Mouse (Mus musculus): Measurements from ENCODE around the gene Cntn5.

Gene Cntn5

GRCm38 (mm10) chr9:10412075-10412474 lies 492.5 kb downstream of the Cntn5 start:
- DNase-seq (ENCODE audit: low spot score) = no peak

DNA sequence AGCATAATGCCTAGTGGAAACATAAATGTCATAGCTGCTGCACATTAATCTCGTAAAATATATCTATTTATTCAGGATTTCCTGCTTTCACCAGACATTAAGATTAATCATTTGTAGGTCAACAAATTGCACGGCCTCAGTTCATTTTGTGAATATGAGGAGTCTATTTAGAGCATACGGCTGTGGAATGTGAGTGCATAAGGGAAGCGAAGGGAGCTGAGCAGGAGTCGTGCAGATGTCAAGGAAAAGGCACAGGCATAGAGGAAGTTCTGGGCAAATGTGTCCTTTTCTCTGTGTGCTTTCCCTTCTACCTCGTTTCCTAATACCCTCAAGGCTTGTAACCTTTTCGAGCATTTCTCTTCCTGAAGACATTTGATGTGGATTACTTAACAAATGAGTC lies 504.5 kb downstream of the Cntn5 start:
- DNase-seq (ENCODE audit: low spot score) = no peak

DNA sequence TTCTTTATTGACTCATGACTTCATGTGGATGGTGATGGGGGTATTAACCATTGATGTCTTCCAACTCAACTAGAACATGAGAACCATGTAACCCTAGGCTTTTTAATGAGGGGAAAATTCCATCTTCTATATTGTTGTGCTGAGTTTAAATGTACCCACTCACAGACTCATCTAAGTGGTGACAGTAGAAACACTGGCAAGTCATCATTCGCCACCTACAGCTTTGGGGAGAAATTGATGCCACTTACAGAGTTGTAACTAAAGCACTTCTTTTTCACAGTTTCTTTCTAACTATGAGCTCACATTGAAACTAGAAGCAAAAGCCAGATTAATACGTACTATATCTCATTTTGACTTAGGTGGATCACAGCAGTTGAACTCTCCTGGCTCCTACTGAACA lies 514.7 kb downstream of the Cntn5 start:
- no peak for DNase-seq (ENCODE audit: low spot score)

- no peak for DNase-seq (ENCODE audit: low spot score)
Measured at GRCm38 (mm10) chr9:10384455-10384854, 520.1 kb downstream of the Cntn5 start.

GRCm38 (mm10) chr9:10383140-10383539 lies 521.4 kb downstream of the Cntn5 start:
- no peak for DNase-seq (ENCODE audit: low spot score)

DNA sequence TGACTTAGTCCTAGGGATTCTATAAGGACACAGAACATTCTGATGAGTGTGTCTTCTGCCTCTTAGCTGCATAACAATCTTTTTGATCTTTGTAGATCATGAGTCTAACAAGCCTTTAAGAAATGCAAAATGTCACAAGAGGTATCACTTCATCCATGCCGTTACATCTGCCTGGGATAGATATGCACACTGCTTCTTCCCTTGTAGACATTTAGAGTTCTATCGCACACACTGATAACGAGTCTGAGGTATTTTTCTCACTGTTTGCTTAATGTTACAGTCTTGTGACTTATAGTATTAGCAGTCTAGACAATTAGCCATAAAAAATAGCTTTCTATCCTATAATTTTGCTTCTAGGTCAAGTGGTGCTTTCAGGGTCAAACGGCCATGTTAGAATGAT lies 522.9 kb downstream of the Cntn5 start:
- DNase-seq (ENCODE audit: low spot score) = no peak

DNA sequence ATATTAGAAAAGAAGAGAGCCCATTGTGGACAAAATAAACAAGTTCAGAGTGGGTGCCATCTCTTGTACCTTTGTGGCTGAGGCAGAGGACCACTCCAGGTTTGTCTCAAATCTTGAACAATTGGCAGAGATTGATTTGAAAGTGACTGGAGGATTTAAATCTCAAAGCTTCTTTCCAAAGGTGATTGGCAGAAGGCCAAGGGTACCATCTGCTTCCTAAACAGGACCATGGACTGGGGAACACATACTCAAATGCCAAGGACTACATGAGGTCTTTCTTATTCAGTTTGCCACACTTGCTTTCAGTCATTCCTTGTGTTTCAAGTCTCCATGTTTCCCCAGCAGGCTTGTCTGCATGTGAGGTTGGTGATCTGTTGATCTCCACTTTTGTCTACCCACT lies 528.3 kb downstream of the Cntn5 start:
- DNase-seq (ENCODE audit: low spot score) = no peak

DNA sequence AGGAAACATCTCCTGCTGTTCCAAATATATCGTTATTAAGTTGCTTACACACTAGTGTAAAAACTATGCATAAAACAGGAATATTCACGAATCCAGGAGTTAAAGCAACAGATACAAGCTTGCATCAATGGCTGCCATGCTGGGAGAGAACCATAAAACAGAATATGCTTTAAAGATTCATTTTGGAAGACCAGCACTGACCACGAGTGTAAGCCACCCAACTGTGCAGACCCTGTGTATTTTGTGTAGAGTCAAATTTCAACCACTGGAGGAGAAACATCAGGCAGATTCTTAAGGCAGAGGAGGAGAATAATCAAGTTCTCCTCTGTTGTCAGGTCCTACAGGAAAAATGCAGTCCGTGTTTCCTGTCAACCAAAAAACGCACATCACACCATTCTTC lies 535.6 kb downstream of the Cntn5 start:
- no peak for DNase-seq (ENCODE audit: low spot score)

GRCm38 (mm10) chr9:10368410-10368809 lies 536.2 kb downstream of the Cntn5 start:
- no peak for DNase-seq (ENCODE audit: low spot score)

DNA sequence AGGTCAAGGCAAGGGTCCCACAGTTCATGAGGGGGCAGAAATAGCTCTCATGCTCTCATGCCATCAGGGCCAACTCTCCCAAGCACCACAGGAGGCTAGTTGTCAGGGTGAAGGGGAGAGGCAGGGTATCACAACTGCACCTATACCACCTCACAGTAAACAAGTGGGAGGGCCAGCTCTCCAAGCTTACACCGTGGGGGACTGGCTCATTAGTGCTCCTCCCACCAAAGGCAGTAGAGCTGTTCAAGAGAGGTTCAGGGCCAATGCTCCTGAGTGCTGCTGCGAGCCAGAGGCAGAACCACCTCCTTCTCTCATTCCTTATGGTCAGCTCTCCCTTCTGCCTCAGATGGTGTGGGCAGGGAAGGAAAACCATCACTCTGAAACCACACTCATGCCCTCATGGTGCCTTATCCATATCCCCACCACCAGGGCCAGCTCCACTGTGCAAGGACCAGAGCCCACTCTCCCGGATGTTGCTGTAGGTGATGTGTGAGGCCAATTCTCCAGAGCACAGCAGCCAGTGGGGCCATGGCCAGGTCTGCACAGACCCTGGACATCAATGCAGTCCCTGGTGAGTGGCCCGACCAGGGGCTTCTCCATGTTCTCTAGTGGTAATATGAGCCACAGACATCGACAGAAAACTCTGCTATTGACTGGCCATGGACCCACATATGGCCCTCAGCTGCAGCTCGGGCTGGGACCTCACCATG lies 538.2 kb downstream of the Cntn5 start:
- DNase-seq (ENCODE audit: low spot score) = no peak

DNA sequence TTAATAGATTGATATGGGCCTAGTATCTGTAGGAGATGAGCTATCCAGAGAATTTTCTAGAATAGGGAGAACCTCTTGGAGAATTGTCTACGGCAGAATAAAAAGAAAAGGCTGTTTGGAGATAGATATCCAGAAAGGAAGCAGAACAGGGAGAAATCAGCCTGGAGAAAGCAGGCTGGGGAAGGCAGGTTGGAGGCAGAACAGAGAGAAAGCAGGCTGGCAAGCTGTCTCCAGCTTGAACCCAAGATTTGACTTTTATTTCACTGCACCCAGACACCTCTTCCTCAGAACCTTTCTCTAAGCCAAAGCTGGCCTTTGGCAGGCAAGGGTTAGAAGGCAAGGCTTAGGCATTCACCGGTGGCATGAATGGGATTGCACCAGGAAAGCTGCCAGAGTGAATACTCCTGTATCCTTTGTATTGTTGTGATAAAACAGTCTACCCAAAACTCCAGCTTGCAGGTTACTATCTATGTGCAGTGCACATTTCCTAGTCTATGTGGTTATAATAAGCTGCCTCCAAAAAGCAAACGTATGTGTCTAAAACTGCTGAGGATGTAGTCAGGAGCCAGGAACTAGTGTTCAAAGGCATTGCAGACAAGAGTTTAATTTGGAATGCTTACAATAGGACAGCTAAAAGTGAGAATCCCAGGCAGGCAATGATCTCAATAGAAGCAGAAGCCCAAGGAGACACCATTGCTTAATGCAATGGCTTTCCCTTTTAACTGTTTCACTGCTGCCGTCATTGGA lies 553.5 kb downstream of the Cntn5 start:
- DNase-seq (ENCODE audit: low spot score) = no peak

DNA sequence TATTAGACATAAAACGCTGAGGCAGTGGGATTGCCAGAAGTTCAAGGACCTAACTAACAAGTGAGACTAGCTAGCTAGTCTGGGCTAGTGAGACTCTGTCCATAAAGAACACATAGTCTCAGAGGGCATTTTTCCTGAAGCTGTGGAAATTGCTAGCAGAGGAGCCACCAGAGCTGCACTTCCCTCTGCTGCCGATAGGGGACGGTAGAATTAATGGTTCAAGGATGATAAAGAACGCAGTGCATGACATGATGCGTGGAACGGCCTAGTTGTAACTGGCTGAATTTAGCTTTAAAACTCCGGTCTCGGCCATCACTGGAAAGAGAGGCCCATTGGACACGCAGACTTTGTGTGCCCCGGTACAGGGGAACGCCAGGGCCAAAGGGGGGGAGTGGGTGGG lies 555.8 kb downstream of the Cntn5 start:
- DNase-seq (ENCODE audit: low spot score) = no peak

DNA sequence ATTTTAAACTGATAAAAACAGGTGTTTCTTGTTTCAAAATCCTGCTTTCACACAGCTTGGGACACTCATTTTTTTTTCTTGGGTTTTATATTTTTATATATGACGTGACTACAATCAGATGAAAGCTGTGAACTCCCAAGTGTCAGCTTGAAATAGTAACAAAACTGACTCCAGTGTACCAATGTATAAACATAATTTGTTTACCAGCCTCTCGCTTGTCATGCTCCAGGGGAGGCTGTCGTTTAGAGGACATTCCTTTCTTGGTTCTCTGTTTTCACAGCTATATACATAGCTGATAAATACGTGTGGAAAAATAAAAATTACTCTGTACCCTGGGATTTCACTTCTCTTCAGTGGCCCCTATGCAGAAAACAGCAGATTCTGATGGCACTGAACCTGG lies 556.4 kb downstream of the Cntn5 start:
- DNase-seq (ENCODE audit: low spot score) = no peak

- DNase-seq (ENCODE audit: low spot score) = no peak
Measured at GRCm38 (mm10) chr9:10340751-10341150, 563.8 kb downstream of the Cntn5 start.

GRCm38 (mm10) chr9:10339716-10340115 lies 564.9 kb downstream of the Cntn5 start:
- no peak for DNase-seq (ENCODE audit: low spot score)

- DNase-seq (ENCODE audit: low spot score) = no peak
Measured at GRCm38 (mm10) chr9:10324697-10325368, 579.7 kb downstream of the Cntn5 start.

DNA sequence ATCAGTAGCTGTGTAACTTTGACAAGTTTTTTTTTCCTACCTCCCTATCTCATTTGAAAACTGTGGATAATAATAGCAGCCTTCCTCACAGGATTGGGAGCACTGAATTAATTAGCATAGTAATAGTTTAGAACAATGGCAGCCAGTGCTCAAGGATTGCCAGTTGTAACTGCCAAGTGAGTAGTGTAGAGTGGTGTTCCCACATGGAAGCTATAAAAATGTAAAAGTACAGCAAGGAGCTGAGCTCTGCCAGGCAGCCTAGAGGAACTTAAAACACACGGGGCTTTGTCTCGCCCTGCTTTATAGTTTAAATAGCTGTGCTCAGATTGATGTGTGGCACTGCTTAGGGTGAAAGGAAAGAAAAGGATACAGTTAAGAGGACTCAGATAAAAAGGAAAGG lies 635.2 kb downstream of the Cntn5 start:
- no peak for DNase-seq (ENCODE audit: low spot score)

GRCm38 (mm10) chr9:10268836-10269235 lies 635.7 kb downstream of the Cntn5 start:
- DNase-seq (ENCODE audit: low spot score) = no peak

DNA sequence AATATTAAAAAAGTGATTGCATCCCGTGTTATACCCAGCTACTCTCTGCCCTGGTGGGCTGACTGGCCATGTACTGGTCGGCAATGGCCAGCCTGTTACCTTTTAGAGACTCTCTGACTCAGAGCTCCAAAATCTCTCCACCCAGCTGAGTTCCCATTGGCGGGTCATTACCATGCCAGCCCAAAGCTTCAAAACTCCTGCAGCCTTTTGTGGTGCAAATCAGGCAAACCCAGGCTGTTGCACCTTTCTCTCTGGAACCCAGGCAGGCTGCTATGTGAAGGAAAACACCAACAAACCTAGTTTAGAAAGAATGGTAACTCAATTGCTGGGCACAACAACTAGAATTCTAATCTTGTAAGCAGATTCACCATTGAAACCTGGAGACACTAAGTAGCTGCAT lies 639.0 kb downstream of the Cntn5 start:
- DNase-seq (ENCODE audit: low spot score) = no peak

- DNase-seq (ENCODE audit: low spot score) = no peak
Measured at GRCm38 (mm10) chr9:10233364-10233763, 671.2 kb downstream of the Cntn5 start.

DNA sequence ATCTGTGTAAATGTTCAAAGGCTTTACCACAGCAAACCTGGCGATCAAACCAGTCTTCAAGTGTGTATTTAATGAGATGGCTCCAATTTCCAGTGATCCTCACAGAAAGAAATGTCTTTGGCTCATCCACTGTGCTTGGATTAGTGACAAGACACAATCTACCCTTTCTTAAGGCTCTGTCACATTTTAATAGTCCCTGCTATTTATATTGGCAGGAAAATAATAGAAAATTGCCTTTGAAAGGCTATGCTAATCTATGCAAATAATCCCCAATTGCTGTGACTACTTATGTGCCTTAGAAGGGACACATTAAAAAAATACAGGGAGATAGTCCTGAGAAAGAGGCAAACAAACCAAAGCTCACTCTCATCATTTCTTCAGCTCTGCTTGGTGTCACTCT lies 672.5 kb downstream of the Cntn5 start:
- DNase-seq (ENCODE audit: low spot score) = no peak

- no peak for DNase-seq (ENCODE audit: low spot score)
Measured at GRCm38 (mm10) chr9:10230973-10231372, 673.6 kb downstream of the Cntn5 start.

DNA sequence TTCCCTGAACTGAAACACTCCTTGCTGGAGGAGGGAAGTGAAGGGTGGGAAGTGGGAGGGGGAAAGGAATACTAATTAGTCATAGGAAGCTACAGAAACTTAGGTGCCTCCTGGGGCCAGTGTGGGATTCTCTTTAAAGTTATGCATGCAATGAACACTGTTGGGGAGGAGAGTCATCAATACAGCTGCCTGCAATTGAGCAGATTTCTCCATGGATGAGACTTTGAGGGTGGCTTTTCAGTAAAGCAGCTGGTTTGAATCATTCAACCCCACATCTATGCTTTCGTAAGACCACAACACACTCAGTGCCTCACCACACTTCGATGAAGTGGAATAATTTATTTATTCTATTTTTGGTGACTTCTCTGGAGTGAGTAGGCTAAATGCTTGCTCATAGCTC lies 674.9 kb downstream of the Cntn5 start:
- DNase-seq (ENCODE audit: low spot score) = no peak

Measured in urinary bladder, postnatal 10 days (tissue).